Mouse (Mus musculus) liver, embryonic 12.5 days (tissue): ENCODE data around the gene Gm10447. TPM values are rescaled to one million over a fixed set of nuclear protein-coding genes. Genes with fewer than 3 reads are reported as not detected.

ENCODE experiments used
- ATAC-seq: fragments of 200-750 bp; cut with Nextera tagmentation; 2 replicates; pipeline ENCODE4 v1.8.0; 2017; ENCODE audit warnings: moderate number of reproducible peaks, mild to moderate bottlenecking, moderate library complexity
- H3K27ac ChIP-seq: fragments of 300-500 bp; sonication (generic); 2 replicates; pipeline ENCODE4 v1.5.1; 2016; ENCODE audit warnings: mild to moderate bottlenecking
- H3K27me3 ChIP-seq: fragments of 300-500 bp; sonication (generic); replicated peaks from 2 replicates; pipeline ENCODE4 v1.6.1; 2016; ENCODE audit warnings: mild to moderate bottlenecking, moderate library complexity
- H3K36me3 ChIP-seq: fragments of 300-500 bp; sonication (generic); 2 replicates; pipeline ENCODE4 v1.6.1; 2016; ENCODE audit warnings: mild to moderate bottlenecking, moderate library complexity
- H3K4me1 ChIP-seq: fragments of 300-500 bp; sonication (generic); 2 replicates; pipeline ENCODE4 v1.6.1; 2016
- H3K4me2 ChIP-seq: fragments of 300-500 bp; sonication (generic); 2 replicates; pipeline ENCODE4 v1.6.1; 2016; ENCODE audit warnings: mild to moderate bottlenecking, moderate library complexity
- H3K4me3 ChIP-seq: fragments of 300-500 bp; sonication (generic); 2 replicates; pipeline ENCODE4 v1.5.1; 2016; ENCODE audit warnings: mild to moderate bottlenecking, moderate library complexity
- H3K9ac ChIP-seq: fragments of 300-500 bp; sonication (generic); 2 replicates; pipeline ENCODE4 v1.6.1; 2016; ENCODE audit warnings: mild to moderate bottlenecking, moderate library complexity
- H3K9me3 ChIP-seq: fragments of 300-500 bp; sonication (generic); replicated peaks from 2 replicates; pipeline ENCODE4 v1.6.1; 2016; ENCODE audit warnings: mild to moderate bottlenecking, moderate library complexity
- WGBS: fragments of 180-500 bp; shearing (Covaris S2); methylation state at CpG from one replicate; pipeline ENCODE4 v1.1.7; 2016; ENCODE audit not compliant: insufficient replicate concordance; 5-methylcytosine and 5-hydroxymethylcytosine counted together
- polyA plus RNA-seq: library from polyadenylated mRNA; unstranded; fragments of >200 nt; fragmentation: Nextera tagmentation; extraction: Ambion mirVana; gene quantifications from 2 replicates; pipeline ENCODE4 v1.2.1, GENCODE M21; 2016

The Gm10447 gene
- polyA plus RNA-seq, 1 experiment from 2014 or later, result 0.10 TPM

DNA sequence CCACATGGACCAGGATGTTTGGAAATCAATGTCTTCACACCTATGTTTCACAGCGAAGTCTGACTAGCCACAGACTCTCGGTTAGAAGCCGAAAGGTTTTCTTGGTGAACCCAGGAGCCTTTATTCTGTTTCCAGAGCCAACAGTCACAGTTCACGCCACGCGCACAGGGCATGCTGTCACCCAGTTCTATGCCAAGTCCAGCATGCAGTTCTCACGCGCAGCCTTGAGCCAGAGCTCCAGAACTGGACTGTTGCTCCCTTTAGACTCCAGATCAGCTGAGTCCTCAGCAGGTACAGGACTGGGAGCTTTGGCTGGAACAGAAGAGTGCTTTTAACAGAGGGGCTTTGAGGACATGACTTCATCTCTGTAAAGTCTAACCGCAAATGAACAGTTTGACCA is 4.5 kb downstream of the Gm10447 start:
- Histone ChIP-seq H3K9me3 (no peaks in the 10 kb centered on the region), H3K4me3 (no peak overlapping the region), H3K9ac (no peak overlapping the region), H3K27ac (no peak overlapping the region), H3K36me3 (no peaks in the 10 kb centered on the region), H3K4me2 (no peak overlapping the region), H3K27me3 (peaks cover 73% of the 10 kb centered on the region), H3K4me1 (peaks cover 20% of the 10 kb centered on the region)
- WGBS, result 86% methylated on average over 9 of the region's 9 CpGs
- no peak for ATAC-seq

DNA sequence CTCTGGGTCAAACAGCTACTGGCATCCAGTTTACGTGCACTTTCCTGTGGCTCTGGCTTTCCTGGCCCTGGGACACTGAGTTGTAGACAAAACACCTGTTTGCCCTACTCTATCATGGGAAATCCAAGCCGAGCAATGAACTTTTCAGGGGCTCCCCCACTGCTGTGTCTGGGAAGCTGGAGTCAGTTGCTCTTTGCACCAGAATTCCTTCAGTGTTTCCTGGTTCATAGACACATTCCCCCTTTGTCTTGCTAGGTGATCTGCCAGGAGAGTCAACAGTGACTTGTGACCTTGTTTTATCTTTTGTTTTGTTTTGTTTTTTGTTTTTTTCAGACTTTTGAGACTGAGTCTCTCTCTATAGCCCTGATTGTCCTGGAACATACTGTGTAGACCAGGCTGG is 5.5 kb downstream of the Gm10447 start:
- ATAC-seq, result no peak
- 45% methylated on average over 2 of the region's 2 CpGs for WGBS

DNA sequence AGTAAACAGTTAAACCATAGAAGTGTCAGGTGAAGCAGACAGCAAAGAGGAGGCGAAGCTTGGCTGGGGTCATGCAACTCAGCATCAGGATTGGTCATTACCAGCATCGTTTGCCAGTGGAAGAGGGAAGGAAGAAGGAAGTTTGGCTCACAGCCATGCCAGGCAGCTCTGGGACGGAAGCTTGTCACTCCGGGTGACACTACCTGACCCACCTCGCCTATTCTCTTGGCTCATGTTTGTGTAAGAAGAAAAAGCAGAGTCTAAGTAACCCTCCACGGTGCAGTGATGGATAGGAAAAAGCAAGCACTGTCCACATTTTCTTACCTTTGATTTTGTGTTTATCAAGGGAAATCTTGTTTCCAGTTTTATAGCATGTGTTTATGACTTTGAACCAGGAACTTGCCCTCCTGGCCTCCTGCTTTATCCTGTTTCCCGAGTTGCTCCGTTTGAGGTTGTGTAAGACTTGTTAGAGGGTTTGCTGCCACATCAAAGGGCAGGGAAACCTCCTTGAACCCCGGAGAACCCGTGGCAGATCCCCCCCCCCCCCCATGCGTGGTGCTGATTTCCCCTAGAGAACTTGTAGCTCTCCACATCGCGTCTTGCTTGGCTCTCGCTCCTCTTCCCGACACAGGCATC is 6.7 kb downstream of the Gm10447 start:
- Histone ChIP-seq H3K4me3 (no peak overlapping the region), H3K9ac (no peak overlapping the region), H3K4me1 (peaks cover 8% of the 10 kb centered on the region; the same call in 1 of the 2 replicates), H3K36me3 (no peaks in the 10 kb centered on the region), H3K27ac (no peak overlapping the region), H3K27me3 (peaks cover 51% of the 10 kb centered on the region), H3K9me3 (no peaks in the 10 kb centered on the region), H3K4me2 (no peak overlapping the region)
- no peak for ATAC-seq
- 26% methylated on average over 15 of the region's 15 CpGs for WGBS

More for the DNA sequence above, 5.5 kb downstream of the Gm10447 start:
- Histone ChIP-seq H3K4me3 (no peak overlapping the region), H3K4me2 (no peak overlapping the region), H3K9me3 (no peaks in the 10 kb centered on the region), H3K9ac (no peak overlapping the region), H3K36me3 (no peaks in the 10 kb centered on the region), H3K27ac (no peak overlapping the region), H3K4me1 (peaks cover 9% of the 10 kb centered on the region; the same call in 1 of the 2 replicates), H3K27me3 (peaks cover 63% of the 10 kb centered on the region)

DNA sequence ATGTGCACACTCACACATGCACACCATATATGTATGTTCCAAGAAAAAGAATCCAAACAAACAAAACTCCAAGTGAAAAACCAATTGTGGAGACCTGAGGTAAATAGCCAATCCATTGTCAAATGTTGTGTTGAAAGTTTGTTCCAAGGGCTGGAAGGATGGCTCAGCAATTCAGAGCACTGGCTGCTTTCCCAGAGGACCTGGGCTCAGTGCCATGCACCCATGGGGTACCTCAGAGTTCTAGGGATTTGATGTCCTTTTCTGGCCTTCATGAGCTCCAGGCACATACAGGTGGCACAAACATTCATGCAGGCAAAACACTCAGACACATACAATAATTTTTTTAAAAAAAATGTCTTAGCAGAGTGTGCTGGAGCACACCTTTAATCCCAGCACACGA is 8.4 kb downstream of the Gm10447 start:
- peaks cover 12% of the 10 kb centered on the region; the same call in 1 of the 2 replicates for H3K4me1 ChIP-seq

DNA sequence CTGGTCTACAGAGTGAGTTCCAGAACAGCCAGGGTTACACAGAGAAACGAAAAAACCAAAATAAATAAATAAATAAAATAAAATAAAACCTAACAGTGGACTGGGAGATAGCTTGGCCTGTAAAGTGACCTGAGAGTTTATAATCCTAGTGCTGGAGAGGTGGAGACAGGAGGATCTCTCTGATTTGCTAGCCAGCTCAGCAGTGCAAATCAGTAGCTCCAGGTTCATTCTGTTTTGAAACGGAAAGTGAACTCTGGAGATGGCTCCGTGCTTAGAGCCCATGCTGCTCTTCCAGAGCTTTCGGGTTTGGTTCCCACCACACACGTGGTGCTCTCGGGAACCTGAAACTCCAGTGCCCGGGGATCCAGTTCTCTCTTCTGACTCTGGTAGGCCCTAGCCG is 8.9 kb downstream of the Gm10447 start:
- Histone ChIP-seq H3K4me1 (peaks cover 14% of the 10 kb centered on the region), H3K9ac (no peak overlapping the region)
- WGBS, result 78% methylated on average over 8 of the region's 8 CpGs

More for the DNA sequence above, 8.4 kb downstream of the Gm10447 start:
- H3K4me3 ChIP-seq, result no peak overlapping the region
- H3K27ac ChIP-seq, result no peak overlapping the region
- no peak overlapping the region for H3K4me2 ChIP-seq
- no peaks in the 10 kb centered on the region for H3K9me3 ChIP-seq
- no peaks in the 10 kb centered on the region for H3K36me3 ChIP-seq
- no peak overlapping the region for H3K9ac ChIP-seq
- WGBS, result 79% methylated on average over 1 of the region's 1 CpGs
- peaks cover 42% of the 10 kb centered on the region for H3K27me3 ChIP-seq
- no peak for ATAC-seq

DNA sequence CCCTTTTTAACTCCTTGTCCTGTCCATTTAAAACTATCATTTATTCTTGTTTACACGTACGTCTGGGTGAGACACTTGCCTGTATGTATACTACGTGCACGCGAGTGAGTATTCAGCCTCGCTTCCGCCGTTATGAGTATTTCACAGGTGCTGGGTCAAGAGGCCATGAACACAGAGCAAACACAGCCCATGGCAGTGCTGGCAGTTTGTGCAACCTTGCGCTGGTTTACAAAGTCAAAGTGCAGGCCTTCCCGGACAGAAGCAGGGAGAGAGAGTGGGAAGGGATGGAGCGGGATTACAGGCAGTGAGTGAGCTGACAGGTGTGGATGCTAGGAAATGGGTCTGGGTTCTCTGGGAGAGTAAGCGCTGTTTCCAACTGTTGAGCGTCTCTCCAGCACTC is 10.7 kb downstream of the Gm10447 start:
- 0 out of 2 replicates have a peak overlapping the region, but pooled peaks have one; percentile 40 for H3K27ac ChIP-seq
- no peaks in the 10 kb centered on the region for H3K36me3 ChIP-seq
- ATAC-seq, result peak; percentile 66
- no peak overlapping the region for H3K4me2 ChIP-seq
- peaks cover 24% of the 10 kb centered on the region for H3K27me3 ChIP-seq
- 84% methylated on average over 13 of the region's 13 CpGs for WGBS
- H3K9me3 ChIP-seq, result no peaks in the 10 kb centered on the region
- H3K9ac ChIP-seq, result no peak overlapping the region
- no peak overlapping the region for H3K4me3 ChIP-seq
- H3K4me1 ChIP-seq, result peaks cover 32% of the 10 kb centered on the region

More for the DNA sequence above, 8.9 kb downstream of the Gm10447 start:
- ATAC-seq, result no peak
- H3K9me3 ChIP-seq, result no peaks in the 10 kb centered on the region
- peaks cover 42% of the 10 kb centered on the region for H3K27me3 ChIP-seq
- no peak overlapping the region for H3K4me2 ChIP-seq
- H3K27ac ChIP-seq, result no peak overlapping the region
- no peak overlapping the region for H3K4me3 ChIP-seq
- no peaks in the 10 kb centered on the region for H3K36me3 ChIP-seq

DNA sequence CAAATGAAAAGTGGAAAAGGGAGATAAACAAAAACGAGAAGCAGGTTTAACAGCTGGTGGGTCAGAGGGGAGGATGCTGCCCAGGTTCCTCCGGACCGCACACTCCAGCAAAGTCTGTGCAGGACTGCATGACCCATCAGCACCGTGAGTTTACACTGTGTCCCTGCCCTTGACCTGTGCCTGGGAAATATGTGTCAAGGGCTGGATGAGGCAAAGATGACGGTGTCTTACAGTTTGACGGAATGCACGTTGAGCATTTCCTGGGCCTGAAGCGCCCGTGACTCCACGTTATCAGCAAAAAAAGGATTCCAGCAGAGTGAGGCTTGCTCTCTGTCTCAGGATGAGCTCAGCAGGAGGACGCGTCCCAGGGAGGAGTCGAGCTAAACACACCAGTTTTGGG is 11.3 kb downstream of the Gm10447 start:
- 56% methylated on average over 13 of the region's 13 CpGs for WGBS
- H3K9me3 ChIP-seq, result no peaks in the 10 kb centered on the region

DNA sequence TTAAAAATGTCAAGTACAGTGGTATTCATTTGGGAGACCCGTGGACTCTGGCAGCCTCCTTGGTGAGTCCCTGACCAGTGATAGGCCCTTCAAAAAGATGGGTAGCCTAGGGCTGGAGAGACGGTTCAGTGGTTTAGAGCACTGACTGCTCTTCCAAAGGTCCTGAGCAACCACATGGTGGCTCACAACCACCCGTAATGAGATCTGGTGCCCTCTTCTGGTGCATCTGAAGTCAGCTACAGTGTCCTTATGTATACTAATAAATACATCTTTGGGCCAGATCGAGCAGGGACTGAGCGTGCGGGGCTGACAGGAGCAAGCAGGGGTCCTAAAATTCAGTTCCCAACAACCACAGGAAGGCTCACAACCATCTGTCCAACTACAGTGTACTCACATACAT is 13.0 kb downstream of the Gm10447 start:
- peak; percentile 43; the same call in 1 of the 2 replicates for ATAC-seq
- Histone ChIP-seq H3K4me2 (no peak overlapping the region), H3K4me3 (no peak overlapping the region)

More for the DNA sequence above, 11.3 kb downstream of the Gm10447 start:
- H3K4me3 ChIP-seq, result no peak overlapping the region
- ATAC-seq, result no peak
- peaks cover 31% of the 10 kb centered on the region for H3K4me1 ChIP-seq
- no peak overlapping the region for H3K9ac ChIP-seq
- peak overlapping the region; percentile 40; the same call in 1 of the 2 replicates for H3K27ac ChIP-seq
- H3K36me3 ChIP-seq, result no peaks in the 10 kb centered on the region
- H3K4me2 ChIP-seq, result no peak overlapping the region
- H3K27me3 ChIP-seq, result peaks cover 18% of the 10 kb centered on the region

DNA sequence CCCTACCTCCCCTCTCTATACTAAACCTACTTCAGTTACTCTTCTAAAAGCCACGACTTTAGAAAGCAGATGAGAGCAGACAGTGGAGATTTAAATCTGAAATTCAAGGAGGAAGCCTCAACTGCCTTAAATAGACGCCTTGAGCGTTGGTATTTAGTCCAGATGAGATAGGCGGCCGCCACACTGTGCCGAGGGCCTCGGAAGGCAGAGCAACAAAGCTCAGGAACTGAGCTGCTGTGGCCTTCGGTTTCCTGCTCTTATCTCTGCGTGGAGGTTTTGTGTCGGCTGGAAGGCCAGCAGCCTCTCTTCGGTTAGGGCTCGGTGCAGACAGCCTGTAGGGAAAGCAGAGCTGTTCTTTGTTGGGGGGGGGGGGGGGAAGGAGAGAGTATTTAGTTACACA is 15.0 kb downstream of the Gm10447 start:
- H3K27ac ChIP-seq, result peak overlapping the region; percentile 53; the same call in 1 of the 2 replicates
- peak; percentile 31 for ATAC-seq
- H3K36me3 ChIP-seq, result no peaks in the 10 kb centered on the region
- H3K27me3 ChIP-seq, result peaks cover 5% of the 10 kb centered on the region; the same call in 1 of the 2 replicates
- H3K9me3 ChIP-seq, result no peaks in the 10 kb centered on the region
- peaks cover 25% of the 10 kb centered on the region for H3K4me1 ChIP-seq
- H3K4me2 ChIP-seq, result peak overlapping the region; percentile 51
- H3K4me3 ChIP-seq, result 0 out of 2 replicates have a peak overlapping the region, but pooled peaks have one; percentile 1
- under 1% methylated on average over 12 of the region's 12 CpGs for WGBS
- H3K9ac ChIP-seq, result no peak overlapping the region

More for the DNA sequence above, 13.0 kb downstream of the Gm10447 start:
- 19% methylated on average over 6 of the region's 6 CpGs for WGBS
- Histone ChIP-seq H3K27ac (no peak overlapping the region), H3K27me3 (peaks cover 4% of the 10 kb centered on the region; the same call in 1 of the 2 replicates), H3K4me1 (peaks cover 25% of the 10 kb centered on the region), H3K9me3 (no peaks in the 10 kb centered on the region), H3K36me3 (no peaks in the 10 kb centered on the region), H3K9ac (no peak overlapping the region)

DNA sequence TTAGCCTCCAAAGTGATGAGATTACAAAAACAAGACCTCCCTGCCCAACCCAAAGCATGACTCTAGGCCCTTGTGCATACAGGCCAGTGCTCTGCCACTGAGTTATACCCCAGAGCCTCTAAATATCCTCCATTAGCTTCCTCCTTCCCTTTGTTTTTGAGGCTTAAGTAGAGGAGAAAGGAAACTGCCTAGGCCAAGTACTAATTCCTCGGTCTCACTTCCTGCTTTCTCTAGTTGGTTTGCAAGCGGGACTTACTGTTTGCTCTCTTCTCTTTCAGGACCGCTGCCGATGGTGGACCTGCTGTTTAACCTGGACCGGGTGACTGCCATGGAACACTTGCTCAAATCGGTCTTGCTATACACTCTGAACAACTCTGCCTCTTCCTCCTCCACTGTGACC is 20.6 kb downstream of the Gm10447 start:
- WGBS, result 64% methylated on average over 6 of the region's 6 CpGs
- H3K27ac ChIP-seq, result no peak overlapping the region
- no peak overlapping the region for H3K4me3 ChIP-seq
- no peak overlapping the region for H3K4me2 ChIP-seq
- H3K9ac ChIP-seq, result no peak overlapping the region
- no peak for ATAC-seq
- no peaks in the 10 kb centered on the region for H3K36me3 ChIP-seq
- no peaks in the 10 kb centered on the region for H3K9me3 ChIP-seq
- peaks cover 35% of the 10 kb centered on the region for H3K4me1 ChIP-seq
- H3K27me3 ChIP-seq, result peaks cover 5% of the 10 kb centered on the region; the same call in 1 of the 2 replicates

DNA sequence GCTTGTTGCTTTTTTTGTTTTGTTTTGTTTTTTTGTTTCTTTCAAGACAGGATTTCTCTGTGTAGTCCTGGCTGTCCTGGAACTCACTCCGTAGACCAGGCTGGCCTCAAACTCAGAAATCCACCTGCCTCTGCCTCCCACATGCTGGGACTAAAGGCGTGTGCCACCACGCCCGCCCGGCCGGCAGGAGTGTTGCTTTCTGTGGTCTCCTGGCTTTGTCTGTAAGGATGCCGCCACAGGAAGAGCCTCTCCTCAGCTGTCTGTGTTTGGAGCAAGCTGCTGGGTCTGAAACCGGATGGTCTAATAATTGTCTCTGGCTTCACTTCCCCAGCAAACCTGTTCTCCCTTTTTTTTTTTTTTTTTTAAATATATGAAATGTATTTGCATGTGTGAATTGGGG is 21.4 kb downstream of the Gm10447 start:
- Histone ChIP-seq H3K9ac (no peak overlapping the region), H3K4me1 (peaks cover 35% of the 10 kb centered on the region), H3K9me3 (no peaks in the 10 kb centered on the region), H3K27ac (no peak overlapping the region), H3K27me3 (peaks cover 5% of the 10 kb centered on the region; the same call in 1 of the 2 replicates), H3K36me3 (no peaks in the 10 kb centered on the region), H3K4me2 (no peak overlapping the region), H3K4me3 (no peak overlapping the region)
- 54% methylated on average over 8 of the region's 8 CpGs for WGBS
- no peak for ATAC-seq

DNA sequence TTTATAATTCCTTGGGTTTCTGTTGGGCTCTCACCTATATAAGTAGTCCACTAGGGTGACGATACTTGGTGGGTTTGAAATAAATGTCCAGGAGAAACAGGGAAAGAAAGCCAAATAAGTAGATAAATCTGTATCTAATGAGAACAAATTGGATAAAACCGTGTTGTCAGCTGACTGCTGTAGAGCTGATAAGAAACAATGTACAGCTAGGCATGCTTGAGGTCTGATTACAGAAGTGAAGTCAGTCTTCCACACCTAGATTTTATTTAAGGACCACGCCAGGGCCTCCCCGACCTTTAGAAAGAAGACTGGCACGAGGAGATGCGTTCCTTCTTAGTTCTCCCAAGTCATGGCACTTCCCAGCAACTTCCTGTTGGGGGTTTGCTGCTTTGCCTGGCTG is 23.9 kb downstream of the Gm10447 start:
- H3K4me1 ChIP-seq, result peaks cover 53% of the 10 kb centered on the region
- peak overlapping the region; percentile 29; the same call in 1 of the 2 replicates for H3K9ac ChIP-seq
- peaks cover 5% of the 10 kb centered on the region; the same call in 1 of the 2 replicates for H3K27me3 ChIP-seq
- 0 out of 2 replicates have a peak overlapping the region, but pooled peaks have one; percentile 4 for H3K4me3 ChIP-seq
- ATAC-seq, result no peak
- 18% methylated on average over 6 of the region's 6 CpGs for WGBS
- H3K4me2 ChIP-seq, result peak overlapping the region; percentile 38
- H3K27ac ChIP-seq, result 0 out of 2 replicates have a peak overlapping the region, but pooled peaks have one; percentile 24
- no peaks in the 10 kb centered on the region for H3K9me3 ChIP-seq
- H3K36me3 ChIP-seq, result peaks cover 12% of the 10 kb centered on the region
